Mouse (Mus musculus): ENCODE results near the gene Nop16.

- TF ChIP-seq CTCF (IDR thresholded peaks at IDR 0.05; ENCODE audit: low read depth, low read length) (no peak), POLR2A (IDR thresholded peaks at IDR 0.05; ENCODE audit: borderline replicate concordance, low read depth, low read length) (no peak)
These were observed 6.3 kb upstream of the Nop16 start for GRCm38 (mm10) chr13:54596107-54596690.
